Mouse (Mus musculus) MEL (cell line): Measurements from ENCODE around the gene Clk1. TPM values are rescaled to one million over a fixed set of nuclear protein-coding genes. Genes with fewer than 3 reads are reported as not detected.

ENCODE experiments used
- DNase-seq: peaks from one replicate; pipeline ENCODE4 v3.0.0; 2011; ENCODE audit warnings: low read depth, low spot score
- H3K27ac ChIP-seq: 2 replicates; pipeline ENCODE4 v1.5.1; 2012; ENCODE audit warnings: low read depth, mild to moderate bottlenecking, control low read depth, low read length, moderate library complexity; ENCODE audit not compliant: control insufficient read depth
- H3K27me3 ChIP-seq, 2 experiments: fragments of 150-350 bp in 1 of 2; sonication (generic) in 1 of 2; 2 replicates each; pipeline ENCODE4 v1.6.1; 2012; ENCODE audit warnings: low read length in 2 of 2, mild to moderate bottlenecking in 2 of 2, improper control_type of control experiment in 1 of 2, moderate library complexity in 1 of 2; ENCODE audit not compliant: insufficient read depth in 2 of 2, control insufficient read depth in 1 of 2
- H3K36me3 ChIP-seq, 2 experiments: 2 replicates each; pipeline ENCODE4 v1.6.1; 2012 to 2014; ENCODE audit warnings: low read length in 2 of 2, improper control_type of control experiment in 1 of 2, inconsistent platforms in 1 of 2, mild to moderate bottlenecking in 1 of 2; ENCODE audit not compliant: insufficient read depth in 2 of 2, control insufficient read depth in 1 of 2
- H3K4me1 ChIP-seq, 2 experiments: fragments of 150-350 bp in 1 of 2; sonication (generic) in 1 of 2; 2 replicates each; pipeline ENCODE4 v1.6.1; 2012; ENCODE audit warnings: low read length in 2 of 2, improper control_type of control experiment in 1 of 2, mild to moderate bottlenecking in 1 of 2; ENCODE audit not compliant: insufficient read depth in 2 of 2, control insufficient read depth in 1 of 2
- H3K4me3 ChIP-seq, 2 experiments: fragments of 150-350 bp in 1 of 2; sonication (generic) in 1 of 2; 2 replicates each; pipeline ENCODE4 v1.5.1; 2012; ENCODE audit warnings: low read depth in 2 of 2, low read length in 2 of 2, mild to moderate bottlenecking in 2 of 2, moderate library complexity in 2 of 2, control low read depth in 1 of 2, improper control_type of control experiment in 1 of 2; ENCODE audit not compliant: control insufficient read depth in 1 of 2, insufficient read depth in 1 of 2
- H3K79me2 ChIP-seq: 2 replicates; pipeline ENCODE4 v1.6.1; 2012; ENCODE audit warnings: mild to moderate bottlenecking, low read length, moderate library complexity; ENCODE audit not compliant: control insufficient read depth, poor library complexity, insufficient read depth
- H3K9ac ChIP-seq: 2 replicates; pipeline ENCODE4 v1.6.1; 2012; ENCODE audit warnings: low read depth, mild to moderate bottlenecking, control low read depth, low read length, moderate library complexity; ENCODE audit not compliant: control insufficient read depth, poor library complexity, severe bottlenecking
- H3K9me3 ChIP-seq: fragments of 150-350 bp; sonication (generic); replicated peaks from 2 replicates; pipeline ENCODE4 v1.6.1; 2012; ENCODE audit warnings: mild to moderate bottlenecking, low read length, improper control_type of control experiment, moderate library complexity; ENCODE audit not compliant: insufficient read depth
- BHLHE40 ChIP-seq: IDR thresholded peaks from 2 replicates; pipeline ENCODE4 v1.6.1; 2012; ENCODE audit warnings: low read depth, mild to moderate bottlenecking, inconsistent platforms, low read length, improper control_type of control experiment, borderline replicate concordance
- CHD2 ChIP-seq: IDR thresholded peaks from 2 replicates; pipeline ENCODE4 v1.6.1; 2011; ENCODE audit warnings: low read length, improper control_type of control experiment
- CTCF ChIP-seq, 3 experiments: IDR thresholded peaks in 2 of 3; conservative IDR thresholded peaks in 1 of 3; 2 replicates each; pipeline ENCODE4 v1.5.1; 2011 to 2012; ENCODE audit warnings: low read length in 3 of 3, low read depth in 2 of 3, mild to moderate bottlenecking in 2 of 3, improper control_type of control experiment in 1 of 3, inconsistent platforms in 1 of 3, mixed read lengths in 1 of 3, moderate library complexity in 1 of 3; ENCODE audit not compliant: control insufficient read depth in 1 of 3, insufficient read depth in 1 of 3, poor library complexity in 1 of 3, severe bottlenecking in 1 of 3
- E2F4 ChIP-seq: IDR thresholded peaks from 2 replicates; pipeline ENCODE4 v1.6.1; 2011; ENCODE audit warnings: low read depth, low read length, improper control_type of control experiment, borderline replicate concordance
- ELF1 ChIP-seq: IDR thresholded peaks from 2 replicates; pipeline ENCODE4 v1.6.1; 2014; ENCODE audit warnings: low read depth, mild to moderate bottlenecking, inconsistent platforms, low read length, improper control_type of control experiment, moderate library complexity
- EP300 ChIP-seq, 2 experiments: IDR thresholded peaks; 2 replicates each; pipeline ENCODE4 v1.6.1; 2011; ENCODE audit warnings: improper control_type of control experiment in 2 of 2, low read length in 2 of 2, low read depth in 1 of 2, mild to moderate bottlenecking in 1 of 2
- ETS1 ChIP-seq: IDR thresholded peaks from 2 replicates; pipeline ENCODE4 v1.6.1; 2012; ENCODE audit warnings: low read depth, mild to moderate bottlenecking, inconsistent platforms, low read length, improper control_type of control experiment, moderate library complexity
- GATA1 ChIP-seq: IDR thresholded peaks from 2 replicates; pipeline ENCODE4 v1.6.1; 2011; ENCODE audit warnings: low read depth, low read length, improper control_type of control experiment
- HCFC1 ChIP-seq: IDR thresholded peaks from 2 replicates; pipeline ENCODE4 v1.6.1; 2012; ENCODE audit warnings: low read depth, mild to moderate bottlenecking, inconsistent platforms, low read length, improper control_type of control experiment, moderate library complexity
- JUND ChIP-seq: IDR thresholded peaks from 2 replicates; pipeline ENCODE4 v1.6.1; 2011; ENCODE audit warnings: low read depth, mild to moderate bottlenecking, improper control_type of control experiment, low read length
- KAT2A ChIP-seq: conservative IDR thresholded peaks from 2 replicates; pipeline ENCODE4 v1.6.1; 2012; ENCODE audit warnings: low read depth, low read length, improper control_type of control experiment, inconsistent platforms
- MAX ChIP-seq: IDR thresholded peaks from 2 replicates; pipeline ENCODE4 v1.6.1; 2011; ENCODE audit warnings: low read length, improper control_type of control experiment
- MEF2A ChIP-seq: IDR thresholded peaks from 2 replicates; pipeline ENCODE4 v1.6.1; 2014; ENCODE audit warnings: low read depth, mild to moderate bottlenecking, inconsistent platforms, low read length, improper control_type of control experiment; ENCODE audit not compliant: poor library complexity, insufficient replicate concordance, severe bottlenecking; ENCODE audit errors: extremely low read depth
- MXI1 ChIP-seq: IDR thresholded peaks from 2 replicates; pipeline ENCODE4 v1.6.1; 2011; ENCODE audit warnings: mild to moderate bottlenecking, low read depth, low read length, improper control_type of control experiment
- MYC ChIP-seq: IDR thresholded peaks from 2 replicates; pipeline ENCODE4 v1.6.1; 2011; ENCODE audit warnings: low read depth, mild to moderate bottlenecking, low read length, improper control_type of control experiment, moderate library complexity
- POLR2A ChIP-seq, 2 experiments: IDR thresholded peaks; 2 replicates each; pipeline ENCODE4 v1.6.1; 2011 to 2012; ENCODE audit warnings: low read length in 2 of 2, mild to moderate bottlenecking in 2 of 2, control low read depth in 1 of 2, improper control_type of control experiment in 1 of 2, low read depth in 1 of 2, moderate library complexity in 1 of 2; ENCODE audit not compliant: control insufficient read depth in 1 of 2, insufficient read depth in 1 of 2, poor library complexity in 1 of 2
- RAD21 ChIP-seq: IDR thresholded peaks from 2 replicates; pipeline ENCODE4 v1.6.1; 2011; ENCODE audit warnings: mild to moderate bottlenecking, low read depth, low read length, improper control_type of control experiment
- RCOR1 ChIP-seq: IDR thresholded peaks from 2 replicates; pipeline ENCODE4 v1.6.1; 2012; ENCODE audit warnings: low read depth, mild to moderate bottlenecking, inconsistent platforms, low read length, improper control_type of control experiment
- TAL1 ChIP-seq: IDR thresholded peaks from 2 replicates; pipeline ENCODE4 v1.6.1; 2012; ENCODE audit warnings: mild to moderate bottlenecking, inconsistent platforms, low read length, moderate library complexity, mixed read lengths
- TBP ChIP-seq: IDR thresholded peaks from 2 replicates; pipeline ENCODE4 v1.8.0; 2011; ENCODE audit warnings: low read depth, low read length, improper control_type of control experiment
- TCF12 ChIP-seq: IDR thresholded peaks from 2 replicates; pipeline ENCODE4 v1.6.1; 2014; ENCODE audit warnings: low read depth, mild to moderate bottlenecking, inconsistent platforms, low read length, improper control_type of control experiment, moderate library complexity
- USF2 ChIP-seq, 2 experiments: IDR thresholded peaks; 2 replicates each; pipeline ENCODE4 v1.6.1; 2011 to 2012; ENCODE audit warnings: improper control_type of control experiment in 2 of 2, low read length in 2 of 2, borderline replicate concordance in 1 of 2, inconsistent platforms in 1 of 2, low read depth in 1 of 2, mild to moderate bottlenecking in 1 of 2; ENCODE audit not compliant: insufficient read depth in 1 of 2
- ZC3H11A ChIP-seq: IDR thresholded peaks from 2 replicates; pipeline ENCODE4 v1.6.1; 2012; ENCODE audit warnings: low read depth, mild to moderate bottlenecking, inconsistent platforms, low read length, improper control_type of control experiment
- ZMIZ1 ChIP-seq: IDR thresholded peaks from 2 replicates; pipeline ENCODE4 v1.6.1; 2012; ENCODE audit warnings: low read depth, mild to moderate bottlenecking, inconsistent platforms, low read length, improper control_type of control experiment, moderate library complexity
- polyA plus RNA-seq, 2 experiments: library from polyadenylated mRNA; stranded (reverse) in 1 of 2; unstranded in 1 of 2; fragments of >175 nt in 1 of 2; fragments of >200 nt in 1 of 2; gene quantifications; 2 replicates each; pipeline versions ENCODE4 v1.2.1 to v1.2.4; 2012; ENCODE audit warnings: low replicate concordance in 2 of 2, low read depth in 1 of 2; ENCODE audit not compliant: insufficient read length in 2 of 2, insufficient read depth in 1 of 2, missing spikeins in 1 of 2
- total RNA-seq: library from RNA; depleted of rRNA; stranded (reverse); fragments of 300-350 nt; gene quantifications from 2 replicates; pipeline ENCODE4 v1.2.3, GENCODE M21; 2012

The Clk1 gene
- total and polyA plus RNA-seq, 3 experiments, result 35.8 to 1,029 (median 41.1) TPM

DNA sequence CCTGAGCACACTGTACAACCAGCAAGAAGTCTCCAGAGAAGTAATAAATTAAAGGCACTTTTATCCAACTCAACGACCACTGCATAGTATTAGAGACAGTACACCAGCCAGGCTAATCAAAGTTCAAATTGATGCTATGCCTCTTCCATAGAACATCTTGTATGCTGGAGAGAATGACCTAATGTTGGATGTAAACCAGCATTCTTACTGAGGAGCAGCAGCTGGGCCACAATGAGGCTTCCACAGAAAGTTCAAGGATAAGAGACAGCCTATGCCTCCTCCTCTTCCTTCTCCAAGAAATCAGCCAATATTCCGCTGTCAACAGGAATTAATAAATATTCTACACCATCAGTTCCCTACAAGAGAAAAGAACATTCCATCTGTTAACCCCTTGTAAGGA is 40.1 kb upstream of the Clk1 start:
- Histone ChIP-seq H3K9me3 (no peaks in the 10 kb centered on the region), H3K27me3 (no peaks in the 10 kb centered on the region), H3K4me3 (no peak overlapping the region), H3K27ac (no peak overlapping the region), H3K36me3 (peaks cover 0 to 16% of the 10 kb centered on the region in 2 experiments; a peak in 3 of 4 replicates), H3K9ac (no peak overlapping the region), H3K79me2 (no peaks in the 10 kb centered on the region), H3K4me1 (no peaks in the 10 kb centered on the region)
- no peak for DNase-seq
- no peak for TF ChIP-seq EP300 (IDR thresholded peaks at IDR 0.05; ENCODE audit: low read depth in 1 of 2, low read length in 2 of 2)
- no peak for TF ChIP-seq ZC3H11A
- no peak for TF ChIP-seq USF2 (IDR thresholded peaks at IDR 0.05; ENCODE audit: borderline replicate concordance in 1 of 2, insufficient read depth in 1 of 2, low read depth in 1 of 2, low read length in 2 of 2)
- no peak for TF ChIP-seq ELF1
- TF ChIP-seq BHLHE40, result no peak
- TF ChIP-seq ZMIZ1, result no peak
- TF ChIP-seq MYC, result no peak
- no peak for TF ChIP-seq RCOR1
- no peak for TF ChIP-seq GATA1
- no peak for TF ChIP-seq MEF2A
- no peak for TF ChIP-seq JUND
- no peak for TF ChIP-seq CTCF (IDR thresholded peaks at IDR 0.05 in 2 of 3, conservative IDR thresholded peaks at IDR 0.05 in 1 of 3; ENCODE audit: control insufficient read depth in 1 of 3, insufficient read depth in 1 of 3, low read depth in 2 of 3, low read length in 3 of 3, poor library complexity in 1 of 3, severe bottlenecking in 1 of 3)
- TF ChIP-seq POLR2A (IDR thresholded peaks at IDR 0.05; ENCODE audit: control insufficient read depth in 1 of 2, insufficient read depth in 1 of 2, low read depth in 1 of 2, low read length in 2 of 2, poor library complexity in 1 of 2), result no peak
- TF ChIP-seq HCFC1, result no peak

DNA sequence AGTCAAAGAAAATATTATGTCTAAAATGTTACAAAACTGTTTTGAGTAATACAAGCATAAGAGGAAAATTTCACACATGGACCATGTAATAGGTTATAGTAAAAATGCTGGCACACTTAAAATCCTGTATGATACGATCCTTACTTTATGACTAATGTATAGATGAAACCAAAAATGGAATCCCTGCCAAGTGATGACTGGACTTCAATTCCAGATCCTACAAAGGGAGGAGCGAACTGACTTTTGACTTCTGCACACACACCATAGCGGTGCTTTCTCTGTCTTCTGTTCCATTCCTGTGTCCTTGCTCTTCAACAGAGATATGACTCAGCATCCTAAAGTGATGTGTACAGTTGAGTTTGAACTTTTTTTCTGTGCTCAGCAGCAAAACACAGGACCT is 36.7 kb upstream of the Clk1 start:
- H3K9me3 ChIP-seq, result no peaks in the 10 kb centered on the region
- peaks cover 0 to 13% of the 10 kb centered on the region in 2 experiments; a peak in 3 of 4 replicates for H3K36me3 ChIP-seq
- no peak overlapping the region for H3K27ac ChIP-seq
- H3K79me2 ChIP-seq, result no peaks in the 10 kb centered on the region
- no peak overlapping the region for H3K9ac ChIP-seq
- H3K4me3 ChIP-seq, result no peak overlapping the region
- H3K4me1 ChIP-seq, result no peaks in the 10 kb centered on the region
- H3K27me3 ChIP-seq, result no peaks in the 10 kb centered on the region
- no peak for DNase-seq
- no peak for TF ChIP-seq MAX
- no peak for TF ChIP-seq TAL1
- no peak for TF ChIP-seq MEF2A
- TF ChIP-seq TBP, result no peak
- no peak for TF ChIP-seq RAD21
- TF ChIP-seq KAT2A, result no peak
- no peak for TF ChIP-seq E2F4
- TF ChIP-seq ZMIZ1, result no peak
- TF ChIP-seq MYC, result no peak
- TF ChIP-seq MXI1, result no peak
- no peak for TF ChIP-seq JUND
- no peak for TF ChIP-seq ZC3H11A
- no peak for TF ChIP-seq CHD2
- no peak for TF ChIP-seq ETS1
- TF ChIP-seq TCF12, result no peak
- TF ChIP-seq CTCF (IDR thresholded peaks at IDR 0.05 in 2 of 3, conservative IDR thresholded peaks at IDR 0.05 in 1 of 3; ENCODE audit: control insufficient read depth in 1 of 3, insufficient read depth in 1 of 3, low read depth in 2 of 3, low read length in 3 of 3, poor library complexity in 1 of 3, severe bottlenecking in 1 of 3), result no peak
- TF ChIP-seq GATA1, result no peak
- TF ChIP-seq HCFC1, result no peak
